Mouse (Mus musculus) E14TG2a.4 (cell line): Measurements from ENCODE around the gene Ampd1.
"Not testable (repeated sequence)": the region's sequence is repeated elsewhere in the genome, so short reads cannot be mapped to it uniquely, and the experiment has no call there.

Source experiments
- H3K27me3 ChIP-seq: 2 replicates; pipeline ENCODE4 v1.6.1; 2014; ENCODE audit warnings: low read length, control low read depth; ENCODE audit not compliant: insufficient read depth
- H3K36me3 ChIP-seq: 2 replicates; pipeline ENCODE4 v1.6.1; 2014; ENCODE audit warnings: low read length, control low read depth; ENCODE audit not compliant: insufficient read depth
- H3K4me1 ChIP-seq: replicated peaks from 2 replicates; pipeline ENCODE4 v1.6.1; 2014; ENCODE audit warnings: low read depth, low read length, control low read depth
- H3K4me3 ChIP-seq: replicated peaks from 2 replicates; pipeline ENCODE4 v1.5.1; 2014; ENCODE audit warnings: mild to moderate bottlenecking, low read length
- H3K9me3 ChIP-seq: 2 replicates; pipeline ENCODE4 v1.6.1; 2014; ENCODE audit warnings: low read length, control low read depth
- CTCF ChIP-seq: conservative IDR thresholded peaks from 2 replicates; pipeline ENCODE4 v1.5.1; 2014; ENCODE audit warnings: low read length
- NANOG ChIP-seq: IDR thresholded peaks from 2 replicates; pipeline ENCODE4 v1.6.1; 2014; ENCODE audit warnings: borderline replicate concordance, low read length, mixed read lengths
- POU5F1 ChIP-seq: IDR thresholded peaks from 2 replicates; pipeline ENCODE4 v1.6.1; 2014; ENCODE audit warnings: low read length, borderline replicate concordance

Ampd1 gene

GRCm38 (mm10) chr3:103136414-103137077 lies 62.7 kb downstream of the Ampd1 start:
- no peaks in the 10 kb centered on the region for H3K9me3 ChIP-seq
- TF ChIP-seq NANOG (no peak), POU5F1 (no peak), CTCF (no peak)
- peaks cover 82% of the 10 kb centered on the region for H3K36me3 ChIP-seq
- peaks cover 74% of the 10 kb centered on the region for H3K4me1 ChIP-seq
- H3K27me3 ChIP-seq = no peaks in the 10 kb centered on the region
- H3K4me3 ChIP-seq = no peak overlapping the region

GRCm38 (mm10) chr3:103139047-103139446 lies 65.2 kb downstream of the Ampd1 start:
- no peaks in the 10 kb centered on the region for H3K27me3 ChIP-seq
- no peaks in the 10 kb centered on the region for H3K9me3 ChIP-seq

GRCm38 (mm10) chr3:103140095-103140838 lies 66.5 kb downstream of the Ampd1 start:
- Histone ChIP-seq H3K4me3 (0 out of 2 replicates have a peak overlapping the region, but pooled peaks have one; percentile 11), H3K36me3 (peaks cover 79% of the 10 kb centered on the region), H3K4me1 (peaks cover 88% of the 10 kb centered on the region)
- not testable (repeated sequence) for H3K9me3 ChIP-seq, H3K27me3 ChIP-seq

More at GRCm38 (mm10) chr3:103139047-103139446, 65.2 kb downstream of the Ampd1 start:
- H3K4me3 ChIP-seq = peak overlapping the region; percentile 24; the same call in 1 of the 2 replicates
- peaks cover 81% of the 10 kb centered on the region for H3K36me3 ChIP-seq
- H3K4me1 ChIP-seq = peaks cover 77% of the 10 kb centered on the region
- TF ChIP-seq NANOG (no peak), CTCF (no peak), POU5F1 (no peak)

GRCm38 (mm10) chr3:103141287-103141686 lies 67.5 kb downstream of the Ampd1 start:
- Histone ChIP-seq H3K27me3 (no peaks in the 10 kb centered on the region), H3K4me3 (peak overlapping the region; percentile 35; the same call in 1 of the 2 replicates), H3K9me3 (no peaks in the 10 kb centered on the region), H3K36me3 (peaks cover 77% of the 10 kb centered on the region), H3K4me1 (peaks cover 92% of the 10 kb centered on the region)
- TF ChIP-seq NANOG (no peak), CTCF (no peak), POU5F1 (no peak)

- TF ChIP-seq CTCF = no peak
- no peak for TF ChIP-seq POU5F1
- no peak for TF ChIP-seq NANOG
- Histone ChIP-seq H3K36me3 (peaks cover 74% of the 10 kb centered on the region), H3K4me1 (peaks cover 89% of the 10 kb centered on the region), H3K9me3 (no peaks in the 10 kb centered on the region), H3K27me3 (no peaks in the 10 kb centered on the region), H3K4me3 (0 out of 2 replicates have a peak overlapping the region, but pooled peaks have one; percentile 29)
These were observed 68.6 kb downstream of the Ampd1 start for GRCm38 (mm10) chr3:103142366-103142765.

GRCm38 (mm10) chr3:103145336-103145735 lies 71.5 kb downstream of the Ampd1 start:
- Histone ChIP-seq H3K9me3 (no peaks in the 10 kb centered on the region), H3K4me1 (peaks cover 88% of the 10 kb centered on the region), H3K36me3 (peaks cover 77% of the 10 kb centered on the region), H3K4me3 (peak overlapping the region; percentile 51), H3K27me3 (no peaks in the 10 kb centered on the region)
- TF ChIP-seq NANOG = peak; percentile 49; the same call in 1 of the 2 replicates
- no peak for TF ChIP-seq POU5F1

GRCm38 (mm10) chr3:103145791-103146190 lies 72.0 kb downstream of the Ampd1 start:
- H3K36me3 ChIP-seq = peaks cover 80% of the 10 kb centered on the region
- H3K4me3 ChIP-seq = peak overlapping the region; percentile 51
- H3K27me3 ChIP-seq = no peaks in the 10 kb centered on the region
- H3K4me1 ChIP-seq = peaks cover 88% of the 10 kb centered on the region
- no peaks in the 10 kb centered on the region for H3K9me3 ChIP-seq
- no peak for TF ChIP-seq CTCF
- no peak for TF ChIP-seq NANOG
- no peak for TF ChIP-seq POU5F1

GRCm38 (mm10) chr3:103146330-103147166 lies 72.7 kb downstream of the Ampd1 start:
- Histone ChIP-seq H3K4me1 (peaks cover 81% of the 10 kb centered on the region), H3K36me3 (peaks cover 80% of the 10 kb centered on the region), H3K27me3 (no peaks in the 10 kb centered on the region), H3K4me3 (peak overlapping the region; percentile 51), H3K9me3 (no peaks in the 10 kb centered on the region)
- TF ChIP-seq POU5F1 (no peak), NANOG (peak; percentile 66; the same call in 1 of the 2 replicates), CTCF (no peak)
